Mouse (Mus musculus): ENCODE measurements around the gene Gramd4.
"Not testable (repeated sequence)": the region's sequence is repeated elsewhere in the genome, so short reads cannot be mapped to it uniquely, and the experiment has no call there.

Gramd4 gene

GRCm38 (mm10) chr15:86113342-86113710 lies 55.8 kb downstream of the Gramd4 start:
- no peak for DNase-seq (ENCODE audit: low spot score in 2 of 2)

- DNase-seq (ENCODE audit: low spot score in 2 of 2) = no peak
Measured at GRCm38 (mm10) chr15:86116421-86116820, 58.9 kb downstream of the Gramd4 start.

- DNase-seq (ENCODE audit: low spot score in 2 of 2) = no peak
Measured at GRCm38 (mm10) chr15:86117115-86118100, 59.9 kb downstream of the Gramd4 start.

- DNase-seq (ENCODE audit: low spot score in 2 of 2) = no peak
Measured at GRCm38 (mm10) chr15:86119186-86119585, 61.7 kb downstream of the Gramd4 start.

- DNase-seq (ENCODE audit: low spot score in 2 of 2) = peak in 1 of 2 experiments; percentile 61
Measured at GRCm38 (mm10) chr15:86122261-86122949, 64.9 kb downstream of the Gramd4 start.

- no peak for DNase-seq (ENCODE audit: low spot score in 2 of 2)
Measured at GRCm38 (mm10) chr15:86123409-86123808, 65.9 kb downstream of the Gramd4 start.

GRCm38 (mm10) chr15:86124359-86124758 lies 66.9 kb downstream of the Gramd4 start:
- peak; percentile 80 to 85 for DNase-seq (ENCODE audit: low spot score in 2 of 2)

- DNase-seq (ENCODE audit: low spot score in 2 of 2) = no peak
Measured at GRCm38 (mm10) chr15:86129036-86129435, 71.5 kb downstream of the Gramd4 start.

- no peak for DNase-seq (ENCODE audit: low spot score in 2 of 2)
Measured at GRCm38 (mm10) chr15:86130657-86131056, 73.2 kb downstream of the Gramd4 start.

GRCm38 (mm10) chr15:86134941-86135783 lies 77.7 kb downstream of the Gramd4 start:
- peak; percentile 89 to 94 for DNase-seq (ENCODE audit: low spot score in 2 of 2)

- no peak for DNase-seq (ENCODE audit: low spot score in 2 of 2)
Measured at GRCm38 (mm10) chr15:86137638-86138037, 80.1 kb downstream of the Gramd4 start.

GRCm38 (mm10) chr15:86140323-86140722 lies 82.8 kb downstream of the Gramd4 start:
- DNase-seq (ENCODE audit: low spot score in 2 of 2) = peak; percentile 73 to 80

GRCm38 (mm10) chr15:86144577-86144976 lies 87.1 kb downstream of the Gramd4 start:
- DNase-seq (ENCODE audit: low spot score in 2 of 2) = no peak

GRCm38 (mm10) chr15:86145046-86145445 lies 87.6 kb downstream of the Gramd4 start:
- DNase-seq (ENCODE audit: low spot score in 2 of 2) = no peak

- no peak for DNase-seq (ENCODE audit: low spot score in 2 of 2)
Measured at GRCm38 (mm10) chr15:86146922-86147321, 89.4 kb downstream of the Gramd4 start.

- DNase-seq (ENCODE audit: low spot score in 2 of 2) = no peak
Measured at GRCm38 (mm10) chr15:86150593-86150992, 93.1 kb downstream of the Gramd4 start.

GRCm38 (mm10) chr15:86153481-86153960 lies 96.0 kb downstream of the Gramd4 start:
- no peak for DNase-seq (ENCODE audit: low spot score in 2 of 2)

- DNase-seq (ENCODE audit: low spot score in 2 of 2) = no peak
Measured at GRCm38 (mm10) chr15:86156492-86156891, 99.0 kb downstream of the Gramd4 start.

GRCm38 (mm10) chr15:86159093-86159492 lies 101.6 kb downstream of the Gramd4 start:
- no peak for DNase-seq (ENCODE audit: low spot score in 2 of 2)

- DNase-seq (ENCODE audit: low spot score in 2 of 2) = no peak
Measured at GRCm38 (mm10) chr15:86159719-86160118, 102.2 kb downstream of the Gramd4 start.

- no peak for DNase-seq (ENCODE audit: low spot score in 2 of 2)
Measured at GRCm38 (mm10) chr15:86160906-86161305, 103.4 kb downstream of the Gramd4 start.

GRCm38 (mm10) chr15:86161800-86162199 lies 104.3 kb downstream of the Gramd4 start:
- not testable (repeated sequence) for DNase-seq (ENCODE audit: low spot score in 2 of 2)

Data from right cerebral cortex, postnatal 10 days (tissue).